Mouse (Mus musculus): ENCODE measurements around the gene Dmpk. TPM values are rescaled to one million over a fixed set of nuclear protein-coding genes. Genes with fewer than 3 reads are reported as not detected.
A peak's percentile ranks its signal among the peaks of the same experiment; 100 is the strongest.

Dmpk gene
- polyA plus RNA-seq, 1 experiment: 182 TPM

DNA sequence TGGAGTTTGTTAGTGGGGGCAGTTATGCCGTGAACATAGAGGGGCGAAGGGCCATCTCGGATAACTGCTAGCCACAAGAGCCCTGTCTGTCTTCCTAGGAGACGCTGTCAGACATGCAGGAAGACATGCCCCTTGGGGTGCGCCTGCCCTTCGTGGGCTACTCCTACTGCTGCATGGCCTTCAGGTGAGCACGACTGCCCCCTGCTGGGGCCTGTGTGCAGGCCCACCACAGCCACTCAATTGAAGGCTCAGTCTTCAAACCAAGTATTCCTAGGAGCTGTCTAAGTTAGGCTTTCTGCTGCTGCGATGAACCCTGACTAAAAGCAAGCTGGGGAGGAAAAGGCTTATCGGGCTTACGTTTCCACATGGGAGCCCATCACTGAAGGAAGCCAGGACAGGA, 5.2 kb downstream of the Dmpk start:
- DNase-seq (ENCODE audit: low read depth in 1 of 2, low spot score in 2 of 2): peak in 1 of 2 experiments; percentile 72
- 29% methylated on average over 10 of the region's 10 CpGs for WGBS
- H3K36me3 ChIP-seq (ENCODE audit: control insufficient read depth, insufficient read depth, low read length): peaks cover 1% of the 10 kb centered on the region; the same call in 1 of the 2 replicates
- H3K27ac ChIP-seq (ENCODE audit: insufficient read depth, low read length): no peak overlapping the region
- TF ChIP-seq CTCF (IDR thresholded peaks at IDR 0.05; ENCODE audit: extremely low read depth, insufficient read depth, insufficient read length, insufficient replicate concordance) (peak; percentile 88), POLR2A (IDR thresholded peaks at IDR 0.05; ENCODE audit: low read depth, low read length) (no peak)
- peaks cover 31% of the 10 kb centered on the region for H3K4me1 ChIP-seq (ENCODE audit: control insufficient read depth, insufficient read depth, insufficient read length)
- no peak overlapping the region for H3K4me3 ChIP-seq (ENCODE audit: extremely low read depth, insufficient read depth, insufficient read length)
- peaks cover 15% of the 10 kb centered on the region for H3K27me3 ChIP-seq (ENCODE audit: control insufficient read depth, insufficient read depth, low read length)

DNA sequence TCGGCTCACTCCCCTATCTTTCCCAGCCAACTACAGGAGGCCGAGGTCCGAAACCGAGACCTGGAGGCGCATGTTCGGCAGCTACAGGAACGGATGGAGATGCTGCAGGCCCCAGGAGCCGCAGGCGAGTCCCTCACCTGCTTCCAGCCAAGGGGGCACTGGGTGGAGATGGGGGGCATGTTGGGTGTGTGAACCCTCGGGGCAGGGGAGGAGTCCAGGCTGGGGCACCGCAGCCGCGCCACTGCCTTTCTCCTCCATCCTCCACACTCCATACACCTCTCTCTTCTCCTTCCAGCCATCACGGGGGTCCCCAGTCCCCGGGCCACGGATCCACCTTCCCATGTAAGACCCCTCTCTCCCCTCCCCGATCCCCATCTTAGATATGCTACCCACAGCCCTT, 8.3 kb downstream of the Dmpk start:
- 73% methylated on average over 17 of the region's 17 CpGs for WGBS
- DNase-seq (ENCODE audit: low read depth in 1 of 2, low spot score in 2 of 2): no peak
- no peak overlapping the region for H3K4me3 ChIP-seq (ENCODE audit: extremely low read depth, insufficient read depth, insufficient read length)
- H3K27ac ChIP-seq (ENCODE audit: insufficient read depth, low read length): no peak overlapping the region
- peaks cover 27% of the 10 kb centered on the region for H3K27me3 ChIP-seq (ENCODE audit: control insufficient read depth, insufficient read depth, low read length)
- H3K36me3 ChIP-seq (ENCODE audit: control insufficient read depth, insufficient read depth, low read length): peaks cover 1% of the 10 kb centered on the region; the same call in 1 of the 2 replicates
- peaks cover 16% of the 10 kb centered on the region for H3K4me1 ChIP-seq (ENCODE audit: control insufficient read depth, insufficient read depth, insufficient read length)
- TF ChIP-seq POLR2A (IDR thresholded peaks at IDR 0.05; ENCODE audit: low read depth, low read length) (no peak), CTCF (IDR thresholded peaks at IDR 0.05; ENCODE audit: extremely low read depth, insufficient read depth, insufficient read length, insufficient replicate concordance) (no peak)

DNA sequence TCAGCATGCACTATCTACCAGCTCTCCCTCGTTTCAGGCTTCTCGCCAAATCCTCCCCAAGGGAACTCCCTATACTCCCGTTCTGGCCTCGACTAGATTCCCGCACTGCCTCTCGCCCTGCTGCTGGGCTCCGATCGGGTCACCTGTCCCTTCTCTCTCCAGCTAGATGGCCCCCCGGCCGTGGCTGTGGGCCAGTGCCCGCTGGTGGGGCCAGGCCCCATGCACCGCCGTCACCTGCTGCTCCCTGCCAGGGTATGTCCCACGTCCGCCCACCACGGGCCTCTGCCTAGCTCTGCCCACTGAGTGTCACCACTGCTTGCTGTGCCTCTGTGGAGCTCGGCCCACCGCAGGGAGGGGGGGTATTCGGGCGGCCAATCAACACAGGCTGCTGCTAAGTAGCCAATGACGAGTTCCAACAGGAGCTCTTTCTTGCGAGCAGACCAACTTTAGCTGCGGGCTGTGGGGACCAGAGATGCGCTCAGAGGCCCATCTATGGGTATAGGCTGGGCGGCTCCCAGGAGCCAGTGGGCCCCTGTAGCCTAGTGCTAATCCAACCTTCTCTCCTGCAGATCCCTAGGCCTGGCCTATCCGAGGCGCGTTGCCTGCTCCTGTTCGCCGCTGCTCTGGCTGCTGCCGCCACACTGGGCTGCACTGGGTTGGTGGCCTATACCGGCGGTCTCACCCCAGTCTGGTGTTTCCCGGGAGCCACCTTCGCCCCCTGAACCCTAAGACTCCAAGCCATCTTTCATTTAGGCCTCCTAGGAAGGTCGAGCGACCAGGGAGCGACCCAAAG, 8.9 kb downstream of the Dmpk start:
- Histone ChIP-seq H3K4me3 (ENCODE audit: extremely low read depth, insufficient read depth, insufficient read length) (no peak overlapping the region), H3K27me3 (ENCODE audit: control insufficient read depth, insufficient read depth, low read length) (peaks cover 27% of the 10 kb centered on the region), H3K36me3 (ENCODE audit: control insufficient read depth, insufficient read depth, low read length) (no peaks in the 10 kb centered on the region), H3K4me1 (ENCODE audit: control insufficient read depth, insufficient read depth, insufficient read length) (peaks cover 16% of the 10 kb centered on the region), H3K27ac (ENCODE audit: insufficient read depth, low read length) (no peak overlapping the region)
- TF ChIP-seq CTCF (IDR thresholded peaks at IDR 0.05; ENCODE audit: extremely low read depth, insufficient read depth, insufficient read length, insufficient replicate concordance): no peak
- TF ChIP-seq POLR2A (IDR thresholded peaks at IDR 0.05; ENCODE audit: low read depth, low read length): no peak
- no peak for DNase-seq (ENCODE audit: low read depth in 1 of 2, low spot score in 2 of 2)
- WGBS: 16% methylated on average over 35 of the region's 38 CpGs

DNA sequence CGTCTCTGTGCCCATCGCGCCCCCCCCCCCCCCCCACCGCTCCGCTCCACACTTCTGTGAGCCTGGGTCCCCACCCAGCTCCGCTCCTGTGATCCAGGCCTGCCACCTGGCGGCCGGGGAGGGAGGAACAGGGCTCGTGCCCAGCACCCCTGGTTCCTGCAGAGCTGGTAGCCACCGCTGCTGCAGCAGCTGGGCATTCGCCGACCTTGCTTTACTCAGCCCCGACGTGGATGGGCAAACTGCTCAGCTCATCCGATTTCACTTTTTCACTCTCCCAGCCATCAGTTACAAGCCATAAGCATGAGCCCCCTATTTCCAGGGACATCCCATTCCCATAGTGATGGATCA, 9.5 kb downstream of the Dmpk start:
- Histone ChIP-seq H3K27ac (ENCODE audit: insufficient read depth, low read length) (no peak overlapping the region), H3K4me3 (ENCODE audit: extremely low read depth, insufficient read depth, insufficient read length) (peak overlapping the region; percentile 62; the same call in 1 of the 2 replicates), H3K36me3 (ENCODE audit: control insufficient read depth, insufficient read depth, low read length) (no peaks in the 10 kb centered on the region), H3K4me1 (ENCODE audit: control insufficient read depth, insufficient read depth, insufficient read length) (peaks cover 16% of the 10 kb centered on the region), H3K27me3 (ENCODE audit: control insufficient read depth, insufficient read depth, low read length) (peaks cover 27% of the 10 kb centered on the region)
- peak; percentile 63 to 84 for DNase-seq (ENCODE audit: low read depth in 1 of 2, low spot score in 2 of 2)
- TF ChIP-seq POLR2A (IDR thresholded peaks at IDR 0.05; ENCODE audit: low read depth, low read length) (no peak), CTCF (IDR thresholded peaks at IDR 0.05; ENCODE audit: extremely low read depth, insufficient read depth, insufficient read length, insufficient replicate concordance) (peak; percentile 94)
- WGBS: 0% methylated on average over 12 of the region's 15 CpGs

DNA sequence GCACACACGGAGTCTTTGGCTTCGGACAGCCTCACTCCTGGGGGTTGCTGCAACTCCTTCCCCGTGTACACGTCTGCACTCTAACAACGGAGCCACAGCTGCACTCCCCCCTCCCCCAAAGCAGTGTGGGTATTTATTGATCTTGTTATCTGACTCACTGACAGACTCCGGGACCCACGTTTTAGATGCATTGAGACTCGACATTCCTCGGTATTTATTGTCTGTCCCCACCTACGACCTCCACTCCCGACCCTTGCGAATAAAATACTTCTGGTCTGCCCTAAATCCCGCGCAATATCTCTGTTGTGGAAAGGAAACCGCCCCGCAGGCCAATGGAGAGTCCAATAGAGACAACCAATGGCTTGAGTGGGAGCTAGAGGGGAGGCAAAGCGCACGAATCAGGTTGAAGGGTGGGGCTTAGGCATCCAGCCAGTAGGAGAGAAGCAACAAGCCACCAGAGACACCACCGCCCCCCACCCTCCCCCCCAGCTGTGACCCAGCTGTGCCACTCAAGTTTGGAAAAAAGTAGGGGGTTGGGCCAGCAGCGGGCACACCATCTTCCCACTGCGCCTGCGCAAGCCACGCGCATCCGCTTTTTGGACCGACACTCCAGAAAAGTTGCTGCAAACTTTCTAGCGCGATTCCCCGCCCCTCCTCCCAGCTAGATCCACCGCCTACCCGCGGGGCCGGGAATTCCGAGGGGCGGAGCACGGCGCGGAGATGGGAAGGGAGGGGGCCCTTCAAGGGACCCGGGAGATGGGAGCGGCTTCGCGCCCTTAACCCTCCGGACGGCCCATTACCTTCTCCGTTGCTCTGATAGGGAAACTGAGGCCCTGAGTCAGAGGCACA, 10.1 kb downstream of the Dmpk start:
- WGBS: 1% methylated on average over 45 of the region's 45 CpGs
- peak overlapping the region; percentile 62 for H3K4me3 ChIP-seq (ENCODE audit: extremely low read depth, insufficient read depth, insufficient read length)
- H3K36me3 ChIP-seq (ENCODE audit: control insufficient read depth, insufficient read depth, low read length): no peaks in the 10 kb centered on the region
- DNase-seq (ENCODE audit: low read depth in 1 of 2, low spot score in 2 of 2): peak; percentile 58 to 78
- peaks cover 27% of the 10 kb centered on the region for H3K27me3 ChIP-seq (ENCODE audit: control insufficient read depth, insufficient read depth, low read length)
- peaks cover 16% of the 10 kb centered on the region for H3K4me1 ChIP-seq (ENCODE audit: control insufficient read depth, insufficient read depth, insufficient read length)
- TF ChIP-seq CTCF (IDR thresholded peaks at IDR 0.05; ENCODE audit: extremely low read depth, insufficient read depth, insufficient read length, insufficient replicate concordance) (no peak), POLR2A (IDR thresholded peaks at IDR 0.05; ENCODE audit: low read depth, low read length) (no peak)
- H3K27ac ChIP-seq (ENCODE audit: insufficient read depth, low read length): peak overlapping the region; percentile 77

DNA sequence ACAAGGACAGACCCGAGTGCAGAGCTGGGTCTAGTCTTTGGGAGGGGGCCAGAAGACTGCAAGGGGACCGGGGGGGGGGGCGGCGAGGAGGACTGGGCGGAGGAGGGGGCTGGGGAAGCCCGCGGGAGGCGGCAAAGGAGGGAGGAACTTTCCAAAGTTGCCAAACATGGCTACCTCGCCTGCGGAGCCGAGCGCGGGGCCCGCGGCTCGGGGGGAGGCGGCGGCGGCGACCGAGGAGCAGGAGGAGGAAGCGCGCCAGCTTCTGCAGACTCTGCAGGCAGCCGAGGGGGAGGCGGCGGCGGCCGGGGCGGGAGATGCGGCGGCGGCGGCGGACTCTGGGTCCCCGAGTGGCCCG, 10.8 kb downstream of the Dmpk start, which contains the start of gene Six5:
TSS of gene Six5 (plus strand) at position 124 of the 355 bp plus-strand sequence.
- no peak for DNase-seq (ENCODE audit: low read depth in 1 of 2, low spot score in 2 of 2)
- Histone ChIP-seq H3K4me3 (ENCODE audit: extremely low read depth, insufficient read depth, insufficient read length) (peak within 1 kb of the TSS; percentile 62), H3K36me3 (ENCODE audit: control insufficient read depth, insufficient read depth, low read length) (no peaks in the 10 kb centered on the region), H3K4me1 (ENCODE audit: control insufficient read depth, insufficient read depth, insufficient read length) (peaks cover 16% of the 10 kb centered on the region), H3K27ac (ENCODE audit: insufficient read depth, low read length) (peak within 1 kb of the TSS; percentile 77), H3K27me3 (ENCODE audit: control insufficient read depth, insufficient read depth, low read length) (peaks cover 27% of the 10 kb centered on the region)
- TF ChIP-seq POLR2A (IDR thresholded peaks at IDR 0.05; ENCODE audit: low read depth, low read length) (no peak), CTCF (IDR thresholded peaks at IDR 0.05; ENCODE audit: extremely low read depth, insufficient read depth, insufficient read length, insufficient replicate concordance) (no peak)
- whole genome bisulfite sequencing: 1% methylated on average over 30 of the region's 36 CpGs
